Mouse (Mus musculus) liver, embryonic 15.5 days (tissue): ENCODE measurements at regions not wholly inside any gene's neighbourhood (a gene's known extent, or its start where the extent isn't known, plus 50 kb on each side); places are given as distances from the start of the nearest gene placed in this dataset.

Experiments used
- ATAC-seq: fragments of 200-750 bp; cut with Nextera tagmentation; 2 replicates; pipeline ENCODE4 v1.8.0; 2017; ENCODE audit warnings: moderate number of reproducible peaks, mild to moderate bottlenecking, moderate library complexity; ENCODE audit not compliant: insufficient read depth
- H3K27ac ChIP-seq: fragments of 300-500 bp; sonication (generic); replicated peaks from 2 replicates; pipeline ENCODE4 v1.5.1; 2015; ENCODE audit warnings: mild to moderate bottlenecking, inconsistent platforms
- H3K27me3 ChIP-seq: fragments of 300-500 bp; sonication (generic); 2 replicates; pipeline ENCODE4 v1.6.1; 2015; ENCODE audit warnings: mild to moderate bottlenecking, inconsistent platforms
- H3K36me3 ChIP-seq: fragments of 300-500 bp; sonication (generic); replicated peaks from 2 replicates; pipeline ENCODE4 v1.6.1; 2015; ENCODE audit warnings: moderate library complexity, mild to moderate bottlenecking, inconsistent platforms
- H3K4me1 ChIP-seq: fragments of 300-500 bp; sonication (generic); replicated peaks from 2 replicates; pipeline ENCODE4 v1.6.1; 2015; ENCODE audit warnings: inconsistent platforms
- H3K4me2 ChIP-seq: fragments of 300-500 bp; sonication (generic); 2 replicates; pipeline ENCODE4 v1.6.1; 2015; ENCODE audit warnings: moderate library complexity, mild to moderate bottlenecking, inconsistent platforms
- H3K4me3 ChIP-seq: fragments of 300-500 bp; sonication (generic); replicated peaks from 2 replicates; pipeline ENCODE4 v1.5.1; 2015; ENCODE audit warnings: mild to moderate bottlenecking, inconsistent platforms
- H3K9ac ChIP-seq: fragments of 300-500 bp; sonication (generic); 2 replicates; pipeline ENCODE4 v1.6.1; 2015; ENCODE audit warnings: moderate library complexity, mild to moderate bottlenecking, inconsistent platforms
- H3K9me3 ChIP-seq: fragments of 300-500 bp; sonication (generic); replicated peaks from 2 replicates; pipeline ENCODE4 v1.6.1; 2016; ENCODE audit warnings: inconsistent platforms
- WGBS: fragments of 180-500 bp; shearing (Covaris S2); methylation state at CpG from one replicate; pipeline ENCODE4 v1.1.7; 2015; ENCODE audit warnings: mixed read lengths; ENCODE audit not compliant: insufficient replicate concordance; 5-methylcytosine and 5-hydroxymethylcytosine counted together

DNA sequence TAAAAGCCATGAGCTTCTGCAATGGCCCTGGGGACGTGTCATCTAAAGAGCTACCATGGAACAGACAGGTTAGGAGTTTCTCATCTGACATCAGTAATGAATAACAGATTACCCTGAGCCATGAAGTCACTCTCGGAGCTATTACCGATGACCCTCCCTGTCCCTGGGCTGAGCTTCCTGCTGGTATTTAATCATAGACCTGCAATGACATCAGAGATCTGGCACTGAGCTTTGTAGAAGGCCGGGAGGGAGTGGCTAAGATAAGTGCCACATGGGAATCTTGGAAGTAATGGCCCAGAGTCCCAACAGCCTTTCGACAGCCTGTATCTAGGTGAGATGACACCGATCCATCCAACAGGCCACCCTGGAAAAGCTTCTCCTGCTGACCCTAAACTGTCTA lies 271.3 kb upstream of the Nfe2l3 start:
- no peaks in the 10 kb centered on the region for H3K4me1 ChIP-seq
- no peaks in the 10 kb centered on the region for H3K36me3 ChIP-seq
- no peak overlapping the region for H3K27ac ChIP-seq
- H3K4me2 ChIP-seq: no peak overlapping the region
- no peaks in the 10 kb centered on the region for H3K27me3 ChIP-seq
- H3K9me3 ChIP-seq: no peaks in the 10 kb centered on the region
- no peak overlapping the region for H3K4me3 ChIP-seq
- whole genome bisulfite sequencing: 65% methylated on average over 6 of the region's 6 CpGs
- no peak for ATAC-seq
- H3K9ac ChIP-seq: no peak overlapping the region

DNA sequence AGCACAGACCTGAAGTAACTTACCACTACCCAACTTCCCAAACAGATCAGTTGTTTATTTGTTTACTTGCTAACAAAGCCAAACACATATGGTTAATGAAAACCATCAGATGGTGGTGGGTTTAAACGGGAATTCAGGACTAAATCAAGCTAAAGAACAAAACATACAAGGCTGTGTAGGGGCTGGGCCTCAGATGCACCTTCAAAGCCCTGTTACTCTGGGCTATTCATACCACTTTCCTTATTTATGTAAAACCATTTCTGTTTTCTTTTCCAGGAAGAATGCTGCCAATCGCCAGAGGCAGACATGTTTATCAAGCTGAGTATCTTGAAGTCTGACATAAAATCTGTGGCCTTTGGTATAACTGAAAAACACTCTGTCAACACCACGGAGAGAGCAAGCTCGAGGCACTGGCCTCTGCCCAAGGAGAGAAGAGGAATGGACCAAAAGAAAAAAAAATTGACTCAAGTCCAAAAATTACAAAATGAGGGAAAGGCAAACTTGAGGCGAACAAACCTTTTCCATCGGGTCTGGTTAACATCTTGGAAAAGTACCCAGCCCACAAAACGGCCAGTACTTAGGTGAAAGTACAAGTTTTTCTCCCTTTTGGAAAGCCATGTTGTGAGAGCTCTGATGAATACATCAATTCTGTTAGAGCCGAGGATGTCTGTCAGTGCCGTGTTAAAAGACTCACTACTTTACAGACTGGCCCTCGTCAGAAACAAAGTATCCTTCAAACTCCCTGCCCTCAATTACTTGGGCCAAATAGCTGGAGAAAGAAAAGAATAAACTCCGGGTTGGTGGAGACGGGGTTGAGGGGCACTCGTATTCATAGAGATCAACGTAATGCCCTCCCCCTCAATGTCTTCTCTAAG lies 270.0 kb upstream of the Nfe2l3 start:
- 60% methylated on average over 14 of the region's 14 CpGs for WGBS
- ATAC-seq: no peak

DNA sequence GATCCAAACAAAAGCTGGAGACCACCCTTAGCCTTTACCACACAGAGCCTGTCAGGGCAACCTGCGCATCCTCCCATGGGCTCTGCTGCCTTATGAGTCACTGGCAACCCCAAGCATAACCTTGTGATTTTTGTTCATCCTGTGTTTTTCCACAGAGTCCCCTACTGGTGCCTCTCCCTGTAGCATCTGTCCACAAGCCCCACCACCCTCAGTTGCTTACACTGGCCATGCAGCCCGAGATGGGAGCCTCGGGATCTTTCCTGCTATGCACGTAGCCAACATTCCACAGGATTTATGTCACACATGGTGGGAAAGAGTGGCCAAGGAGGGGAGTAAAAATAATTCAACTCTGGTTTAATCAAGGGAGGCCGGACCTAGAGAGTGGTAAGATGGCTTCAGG lies 269.2 kb upstream of the Nfe2l3 start:
- H3K4me1 ChIP-seq: peaks cover 2% of the 10 kb centered on the region; the same call in 1 of the 2 replicates
- no peak overlapping the region for H3K27ac ChIP-seq
- ATAC-seq: no peak
- no peak overlapping the region for H3K4me3 ChIP-seq
- no peaks in the 10 kb centered on the region for H3K36me3 ChIP-seq
- no peak overlapping the region for H3K9ac ChIP-seq
- H3K27me3 ChIP-seq: 0 out of 2 replicates have a peak, but pooled peaks cover 5% of the 10 kb centered on the region
- no peaks in the 10 kb centered on the region for H3K9me3 ChIP-seq
- 58% methylated on average over 5 of the region's 5 CpGs for WGBS
- H3K4me2 ChIP-seq: no peak overlapping the region

More for the DNA sequence above, 270.0 kb upstream of the Nfe2l3 start:
- Histone ChIP-seq H3K4me1 (no peaks in the 10 kb centered on the region), H3K27ac (no peak overlapping the region), H3K9ac (no peak overlapping the region), H3K4me2 (no peak overlapping the region), H3K9me3 (no peaks in the 10 kb centered on the region), H3K4me3 (no peak overlapping the region), H3K27me3 (no peaks in the 10 kb centered on the region), H3K36me3 (no peaks in the 10 kb centered on the region)

DNA sequence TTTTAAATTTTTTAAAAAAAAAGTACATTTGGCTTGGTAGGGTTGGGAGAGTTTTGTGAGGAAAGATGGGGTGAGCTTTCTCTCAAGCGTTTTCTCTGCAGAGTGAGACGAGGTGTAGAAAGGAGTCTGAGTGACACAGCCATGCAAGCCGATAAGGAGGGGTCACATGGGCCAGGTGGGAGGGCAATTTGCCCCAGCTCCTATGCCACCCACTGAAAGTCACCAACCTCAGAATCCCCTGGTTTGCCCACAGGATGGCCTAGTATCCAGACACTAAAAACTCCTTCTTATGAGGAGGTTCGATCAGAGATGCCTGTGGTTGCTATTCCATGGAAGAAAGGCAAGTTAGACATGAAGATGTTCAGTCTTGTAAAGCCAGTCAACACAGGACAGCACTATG lies 268.6 kb upstream of the Nfe2l3 start:
- no peak overlapping the region for H3K4me3 ChIP-seq
- no peak overlapping the region for H3K27ac ChIP-seq
- H3K27me3 ChIP-seq: peaks cover 11% of the 10 kb centered on the region

GRCm38 (mm10) chr6:51167028-51167427 lies 265.4 kb upstream of the Nfe2l3 start:
- WGBS: 64% methylated on average over 5 of the region's 5 CpGs
- no peaks in the 10 kb centered on the region for H3K9me3 ChIP-seq
- H3K27ac ChIP-seq: no peak overlapping the region
- H3K4me2 ChIP-seq: no peak overlapping the region
- H3K4me3 ChIP-seq: no peak overlapping the region
- H3K9ac ChIP-seq: no peak overlapping the region
- no peak for ATAC-seq
- peaks cover 39% of the 10 kb centered on the region for H3K27me3 ChIP-seq
- H3K36me3 ChIP-seq: no peaks in the 10 kb centered on the region
- peaks cover 31% of the 10 kb centered on the region for H3K4me1 ChIP-seq

More for the DNA sequence above, 268.6 kb upstream of the Nfe2l3 start:
- H3K36me3 ChIP-seq: no peaks in the 10 kb centered on the region
- ATAC-seq: no peak
- no peaks in the 10 kb centered on the region for H3K9me3 ChIP-seq
- no peak overlapping the region for H3K9ac ChIP-seq
- WGBS: 60% methylated on average over 4 of the region's 4 CpGs
- H3K4me2 ChIP-seq: no peak overlapping the region
- H3K4me1 ChIP-seq: peaks cover 8% of the 10 kb centered on the region

- peak overlapping the region; percentile 76 for H3K4me2 ChIP-seq
- H3K4me1 ChIP-seq: peaks cover 39% of the 10 kb centered on the region
- no peak for ATAC-seq
- peaks cover 49% of the 10 kb centered on the region for H3K27me3 ChIP-seq
- no peak overlapping the region for H3K9ac ChIP-seq
- H3K4me3 ChIP-seq: peak overlapping the region; percentile 59
- H3K36me3 ChIP-seq: no peaks in the 10 kb centered on the region
- no peak overlapping the region for H3K27ac ChIP-seq
- H3K9me3 ChIP-seq: no peaks in the 10 kb centered on the region
- WGBS: 4% methylated on average over 11 of the region's 11 CpGs
Observed at GRCm38 (mm10) chr6:51168048-51168447, 264.4 kb upstream of the Nfe2l3 start.

DNA sequence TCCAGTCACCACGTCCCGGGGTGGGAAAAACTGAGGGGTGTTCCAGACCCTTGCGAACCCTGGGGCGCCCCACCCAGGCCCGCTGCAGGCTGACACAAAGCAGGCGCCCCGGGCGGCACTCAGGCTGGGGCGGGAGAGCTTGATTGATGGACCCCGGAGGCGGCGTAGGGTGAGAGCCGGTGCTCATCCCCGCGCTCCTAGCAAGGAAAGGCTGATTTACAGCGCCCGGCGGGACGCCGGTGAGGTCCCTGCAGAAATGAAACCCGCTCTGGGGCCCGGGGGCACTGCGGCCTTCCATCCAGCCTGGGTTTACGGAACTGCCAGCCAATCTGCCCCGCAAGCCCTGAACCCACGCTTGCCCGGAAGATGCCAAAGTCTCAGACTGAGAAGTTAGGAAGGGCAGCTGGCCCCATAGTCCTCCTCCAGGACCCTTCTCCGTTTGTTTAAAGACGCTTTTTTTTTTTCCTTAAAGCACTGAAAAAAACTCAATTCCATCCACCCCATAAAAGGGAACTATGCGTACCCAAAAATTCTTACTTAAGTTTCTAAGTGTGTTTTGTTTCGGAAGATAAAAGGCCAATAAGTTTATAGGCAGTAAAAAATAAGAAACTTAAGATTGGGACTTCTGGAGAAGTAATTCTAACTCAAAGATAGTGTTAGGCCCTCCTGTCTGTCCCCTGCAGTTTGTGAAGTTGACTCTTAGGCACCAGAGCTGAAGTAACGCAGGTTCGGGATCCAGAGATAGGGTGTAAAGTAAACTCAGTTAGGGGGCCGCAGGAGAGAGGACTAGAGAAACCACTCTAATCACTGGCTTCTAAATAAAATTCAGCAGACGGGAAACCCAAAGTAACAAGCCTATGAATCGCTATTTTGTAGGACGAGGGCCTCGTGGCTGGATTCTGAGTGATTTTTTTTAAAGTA lies 263.4 kb upstream of the Nfe2l3 start:
- H3K4me2 ChIP-seq: peak overlapping the region; percentile 76
- H3K27ac ChIP-seq: peak overlapping the region; percentile 71
- H3K4me1 ChIP-seq: peaks cover 49% of the 10 kb centered on the region
- WGBS: 9% methylated on average over 38 of the region's 38 CpGs
- ATAC-seq: no peak
- H3K4me3 ChIP-seq: peak overlapping the region; percentile 59
- peak overlapping the region; percentile 51; the same call in 1 of the 2 replicates for H3K9ac ChIP-seq
- no peaks in the 10 kb centered on the region for H3K36me3 ChIP-seq
- H3K9me3 ChIP-seq: no peaks in the 10 kb centered on the region
- H3K27me3 ChIP-seq: peaks cover 59% of the 10 kb centered on the region

GRCm38 (mm10) chr6:51169971-51170411 lies 262.5 kb upstream of the Nfe2l3 start:
- 1% methylated on average over 22 of the region's 22 CpGs for WGBS
- no peak for ATAC-seq
- H3K27ac ChIP-seq: peak overlapping the region; percentile 71
- peak overlapping the region; percentile 76 for H3K4me2 ChIP-seq
- peak overlapping the region; percentile 48 for H3K4me3 ChIP-seq
- peaks cover 56% of the 10 kb centered on the region for H3K4me1 ChIP-seq
- no peaks in the 10 kb centered on the region for H3K36me3 ChIP-seq
- peaks cover 68% of the 10 kb centered on the region for H3K27me3 ChIP-seq
- H3K9me3 ChIP-seq: no peaks in the 10 kb centered on the region
- peak overlapping the region; percentile 37 for H3K9ac ChIP-seq

DNA sequence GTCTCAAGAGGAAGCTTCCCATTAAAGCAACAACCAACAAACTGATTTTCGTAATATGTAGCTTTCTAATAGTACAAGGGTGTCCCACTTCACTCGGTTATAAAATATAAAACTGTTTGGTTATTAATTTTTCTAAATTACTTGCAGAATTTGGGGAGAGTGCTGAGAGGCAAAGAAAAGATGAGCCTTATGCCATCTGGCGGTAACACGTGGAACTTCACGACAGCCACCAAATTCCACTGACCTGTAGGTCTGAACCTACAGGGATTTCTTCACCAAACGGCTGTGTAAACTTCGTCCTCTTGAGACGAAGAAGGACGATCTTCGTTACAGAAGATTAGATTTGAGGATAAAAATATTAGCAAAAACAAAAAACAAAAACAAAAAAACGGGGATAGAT lies 262.1 kb upstream of the Nfe2l3 start:
- WGBS: 1% methylated on average over 11 of the region's 11 CpGs
- Histone ChIP-seq H3K36me3 (no peaks in the 10 kb centered on the region), H3K27me3 (peaks cover 73% of the 10 kb centered on the region), H3K4me2 (peak overlapping the region; percentile 76), H3K9ac (peak overlapping the region; percentile 37; the same call in 1 of the 2 replicates), H3K27ac (peak overlapping the region; percentile 71; the same call in 1 of the 2 replicates), H3K9me3 (no peaks in the 10 kb centered on the region), H3K4me3 (peak overlapping the region; percentile 48), H3K4me1 (peaks cover 56% of the 10 kb centered on the region)
- peak; percentile 56 for ATAC-seq

GRCm38 (mm10) chr6:51170871-51171270 lies 261.6 kb upstream of the Nfe2l3 start:
- Histone ChIP-seq H3K9me3 (no peaks in the 10 kb centered on the region), H3K27ac (no peak overlapping the region), H3K27me3 (peaks cover 77% of the 10 kb centered on the region), H3K4me3 (no peak overlapping the region), H3K36me3 (no peaks in the 10 kb centered on the region), H3K4me2 (peak overlapping the region; percentile 76), H3K4me1 (peaks cover 56% of the 10 kb centered on the region), H3K9ac (no peak overlapping the region)
- 1% methylated on average over 11 of the region's 11 CpGs for WGBS
- ATAC-seq: peak; percentile 71

- Histone ChIP-seq H3K4me2 (peak overlapping the region; percentile 64), H3K4me1 (peaks cover 56% of the 10 kb centered on the region), H3K9me3 (no peaks in the 10 kb centered on the region), H3K4me3 (peak overlapping the region; percentile 20), H3K36me3 (no peaks in the 10 kb centered on the region), H3K27me3 (peaks cover 86% of the 10 kb centered on the region), H3K27ac (0 out of 2 replicates have a peak overlapping the region, but pooled peaks have one; percentile 9), H3K9ac (no peak overlapping the region)
- ATAC-seq: no peak
- 8% methylated on average over 22 of the region's 22 CpGs for WGBS
Observed at GRCm38 (mm10) chr6:51171761-51172160, 260.7 kb upstream of the Nfe2l3 start.
